Comparison of ENCODE assay signal across 11 mouse cellular contexts in genomic region chr12:75310766-75311165, GRCm38 (mm10). TPM values are rescaled to one million over a fixed set of nuclear protein-coding genes. Genes with fewer than 3 reads are reported as not detected.
DNase-seq lines count a peak whose midpoint lies in the region; ATAC-seq and TF ChIP-seq lines count a peak whose summit lies in the region.
"Had no signal": no experiment of that assay in that cellular context is flagged by ENCODE, and none has a peak within 500 bp of the region (broad histone marks: within the 10 kb centered on the region; RNA-seq: fewer than 3 reads in every experiment).

No protein-coding gene starts in this region.

- H3K36me3 ChIP-seq in embryonic facial prominence, embryonic 13.5 days, result no peaks in the 10 kb centered on the region
- H3K36me3 ChIP-seq in heart, embryonic 16.5 days (ENCODE audit: control insufficient read depth, insufficient read depth), result no peaks in the 10 kb centered on the region
- H3K36me3 ChIP-seq in lung, postnatal 0 days (ENCODE audit: insufficient read depth, low read length), result no peaks in the 10 kb centered on the region
- H3K36me3 ChIP-seq: forebrain, embryonic 12.5 days; liver, embryonic 13.5 days had no signal

- intact Hi-C loops in left cerebral cortex, postnatal 36 days (cut with DNase I), result no loop called here

- H3K27ac ChIP-seq in embryonic facial prominence, embryonic 13.5 days, result no peak overlapping the region
- peak overlapping the region; percentile 60 for H3K27ac ChIP-seq in heart, embryonic 16.5 days (ENCODE audit: low read length)
- peak overlapping the region; percentile 91; the same call in 1 of the 2 replicates for H3K27ac ChIP-seq in lung, postnatal 0 days (ENCODE audit: low read length)
- H3K27ac ChIP-seq: forebrain, embryonic 12.5 days; liver, embryonic 13.5 days had no signal

- H3K4me1 ChIP-seq in embryonic facial prominence, embryonic 13.5 days, result peaks cover 9% of the 10 kb centered on the region
- H3K4me1 ChIP-seq in heart, embryonic 16.5 days (ENCODE audit: control insufficient read depth, insufficient read depth, low read length), result peaks cover 3% of the 10 kb centered on the region; the same call in 1 of the 2 replicates
- H3K4me1 ChIP-seq in lung, postnatal 0 days (ENCODE audit: insufficient read depth, low read depth, low read length), result no peaks in the 10 kb centered on the region

- ATAC-seq in embryonic facial prominence, embryonic 13.5 days (ENCODE audit: insufficient number of reproducible peaks, insufficient read depth, low FRiP score, low TSS enrichment, low read depth), result no peak
- no peak for ATAC-seq in heart, embryonic 16.5 days (replicated peaks; ENCODE audit: extremely low read depth, insufficient read depth, low FRiP score)
- ATAC-seq in lung, postnatal 0 days, result no peak

- no peak for TF ChIP-seq CTCF in lung, postnatal 0 days (IDR thresholded peaks at IDR 0.05)

- peak overlapping the region; percentile 90 for H3K4me2 ChIP-seq in embryonic facial prominence, embryonic 13.5 days
- H3K4me2 ChIP-seq in heart, embryonic 16.5 days (ENCODE audit: low read depth, low read length), result peak overlapping the region; percentile 51
- H3K4me2 ChIP-seq in lung, postnatal 0 days (replicated peaks; ENCODE audit: low read depth, low read length), result peak overlapping the region; percentile 74
- H3K4me2 ChIP-seq: forebrain, embryonic 12.5 days; liver, embryonic 13.5 days had no signal

- H3K4me3 ChIP-seq in embryonic facial prominence, embryonic 13.5 days, result no peak overlapping the region
- H3K4me3 ChIP-seq in heart, embryonic 16.5 days (ENCODE audit: low read length), result peak overlapping the region; percentile 47
- peak overlapping the region; percentile 51 for H3K4me3 ChIP-seq in lung, postnatal 0 days (ENCODE audit: low read depth, low read length)
- H3K4me3 ChIP-seq: forebrain, embryonic 12.5 days; liver, embryonic 13.5 days had no signal

- H3K9ac ChIP-seq in embryonic facial prominence, embryonic 13.5 days, result no peak overlapping the region
- H3K9ac ChIP-seq in heart, embryonic 16.5 days (ENCODE audit: low read length), result no peak overlapping the region
- H3K9ac ChIP-seq in lung, postnatal 0 days (replicated peaks; ENCODE audit: low read depth), result peak overlapping the region; percentile 63; the same call in 1 of the 2 replicates
- H3K9ac ChIP-seq: forebrain, embryonic 12.5 days; liver, embryonic 13.5 days had no signal

- 50% methylated on average over 12 of the region's 12 CpGs for WGBS in embryonic facial prominence, embryonic 13.5 days
- 59% methylated on average over 12 of the region's 12 CpGs for WGBS in heart, embryonic 16.5 days
- WGBS in lung, postnatal 0 days, result 56% methylated on average over 12 of the region's 12 CpGs

- no peaks in the 10 kb centered on the region for H3K9me3 ChIP-seq in embryonic facial prominence, embryonic 13.5 days
- no peaks in the 10 kb centered on the region for H3K9me3 ChIP-seq in heart, embryonic 16.5 days (replicated peaks; ENCODE audit: control insufficient read depth, low read length)
- no peaks in the 10 kb centered on the region for H3K9me3 ChIP-seq in lung, postnatal 0 days (ENCODE audit: low read length)
- H3K9me3 ChIP-seq: forebrain, embryonic 12.5 days; liver, embryonic 13.5 days had no signal

- H3K27me3 ChIP-seq in embryonic facial prominence, embryonic 13.5 days, result no peaks in the 10 kb centered on the region; the same call in 1 of the 2 replicates
- peaks cover 5% of the 10 kb centered on the region; the same call in 1 of the 2 replicates for H3K27me3 ChIP-seq in heart, embryonic 16.5 days (ENCODE audit: control insufficient read depth, insufficient read depth, low read length)
- no peaks in the 10 kb centered on the region for H3K27me3 ChIP-seq in lung, postnatal 0 days (replicated peaks; ENCODE audit: insufficient read depth, low read length)
- H3K27me3 ChIP-seq: forebrain, embryonic 12.5 days had no signal

- DNase-seq in embryo, embryonic 10.5 days (ENCODE audit: low spot score), result peak; percentile 8
- DNase-seq in embryo, embryonic 9.5 days (ENCODE audit: extremely low spot score), result no peak
- DNase-seq in lung, postnatal 0 days (ENCODE audit: low spot score), result no peak
- DNase-seq in left cerebral cortex, postnatal 36 days (ENCODE audit: low spot score in 2 of 2), result no peak
- DNase-seq in adrenal gland, adult 2 months, result no peak
- no peak for DNase-seq in spleen, postnatal 10 days (ENCODE audit: low spot score in 2 of 2)
- DNase-seq: liver, embryonic 13.5 days; right cerebral cortex, postnatal 25 days had no signal

- no peak for TF ChIP-seq EP300 in lung, postnatal 0 days (IDR thresholded peaks at IDR 0.05)

RNA-seq across cellular contexts. Expression of gene Rhoj, which starts 2.6 kb away (rescaled TPM):
- polyA plus RNA-seq in embryonic facial prominence, embryonic 13.5 days (2015; fragmentation: Nextera tagmentation; extraction: Ambion mirVana), result 34.0 and 42.6 TPM in 2 replicates
- polyA plus RNA-seq in heart, embryonic 16.5 days (2015; fragmentation: Nextera tagmentation; extraction: Ambion mirVana), result 42.7 and 47.2 TPM in 2 replicates
- 95.8 and 102 TPM in 2 replicates for polyA plus RNA-seq in lung, postnatal 0 days (2015; fragmentation: Nextera tagmentation; extraction: Ambion mirVana)
- total RNA-seq in left cerebral cortex, postnatal 36 days (2021), result 1 to 10 TPM; 2.9 to 3.1 TPM
- 10 to 100 TPM; 13.8 to 20.3 TPM for total RNA-seq in adrenal gland, adult 2 months (2021)
- polyA plus RNA-seq in adrenal gland, adult 2 months (2012; rRNA removed), result 17.6 and 21.5 TPM in 2 replicates
